Mouse (Mus musculus): ENCODE measurements around the gene Kif1b. TPM values are rescaled to one million over a fixed set of nuclear protein-coding genes. Genes with fewer than 3 reads are reported as not detected.

The Kif1b gene
- total RNA-seq, 2 experiments from 2014 or later: 372 to 435 TPM

DNA sequence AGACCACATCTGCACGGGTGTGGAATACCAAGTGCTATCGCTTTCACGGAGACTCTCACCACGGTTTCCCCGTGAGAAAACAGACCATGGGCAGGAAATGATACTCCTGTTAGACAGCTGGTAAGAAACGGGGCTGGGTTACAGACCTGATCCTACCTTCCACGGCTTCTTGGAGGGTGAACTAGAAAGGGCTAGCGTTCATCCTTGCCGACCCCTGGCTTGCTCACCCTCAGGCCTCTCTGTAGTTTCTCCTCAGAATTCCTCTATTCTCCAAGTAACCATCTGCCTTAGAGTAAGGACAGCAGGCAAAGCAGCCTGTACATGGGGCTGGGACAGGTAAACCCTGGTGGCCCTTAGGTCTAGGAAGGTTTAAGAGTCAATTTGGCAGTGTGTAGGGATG is 158.3 kb downstream of the Kif1b start:
- no peak for DNase-seq (ENCODE audit: extremely low spot score in 1 of 2, low spot score in 1 of 2)

DNA sequence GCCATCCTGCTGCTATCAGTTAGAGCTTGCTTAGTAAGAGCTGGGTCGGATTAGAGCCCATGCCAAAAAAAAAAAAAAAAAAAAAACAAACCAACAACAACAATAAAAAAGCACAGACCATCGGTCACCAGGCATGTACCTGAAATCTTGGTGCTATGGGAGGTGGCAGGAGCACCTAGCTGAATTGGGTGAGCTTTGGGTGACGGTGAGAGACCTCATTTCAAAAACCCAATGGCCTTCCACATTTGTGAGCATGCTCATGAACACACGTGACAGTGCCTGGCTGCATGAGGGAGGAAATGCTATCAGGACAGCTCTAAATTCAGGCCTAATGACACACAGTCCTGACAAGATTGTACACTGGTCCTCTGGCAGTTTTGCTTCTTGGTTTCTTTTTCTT is 159.4 kb downstream of the Kif1b start:
- DNase-seq (ENCODE audit: extremely low spot score in 1 of 2, low spot score in 1 of 2): no peak

DNA sequence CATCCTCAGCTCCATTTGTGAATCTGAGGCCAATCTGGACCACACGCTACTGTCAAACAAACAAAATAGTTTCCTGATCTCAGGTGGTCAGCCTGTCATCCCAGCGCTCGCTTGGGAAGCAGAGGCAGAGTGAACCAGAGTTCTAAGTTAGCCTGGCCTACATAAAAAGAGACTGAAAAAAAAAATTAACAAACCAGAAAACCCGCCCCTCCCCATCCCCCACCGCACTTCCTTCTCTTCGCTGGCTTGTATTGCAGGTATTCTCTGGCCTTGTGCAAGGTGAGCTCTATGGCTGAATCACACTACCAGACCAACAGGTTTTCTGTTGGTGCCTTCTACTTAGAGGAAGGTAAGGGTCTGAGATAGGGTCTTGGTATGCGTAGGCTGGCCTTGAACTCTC is 160.0 kb downstream of the Kif1b start:
- DNase-seq (ENCODE audit: extremely low spot score in 1 of 2, low spot score in 1 of 2): no peak

DNA sequence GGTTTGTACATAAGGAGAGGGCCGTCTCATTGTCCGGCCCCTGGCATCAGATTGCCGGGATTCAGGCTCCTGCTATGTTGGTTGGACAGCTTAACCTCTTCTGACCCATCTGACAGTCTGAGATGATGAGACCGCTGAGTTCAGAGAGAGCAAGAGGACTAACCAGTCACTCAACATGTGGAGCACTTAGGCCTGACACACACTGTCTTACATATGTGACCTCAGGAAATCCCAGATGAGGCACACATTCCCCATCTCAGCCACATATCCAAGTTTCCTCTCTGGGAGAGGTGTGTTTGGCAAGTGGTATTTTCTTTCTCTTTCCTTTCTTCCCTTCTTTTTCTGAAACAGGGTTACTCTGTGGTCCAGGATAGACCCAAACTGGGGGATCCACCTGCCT is 162.3 kb downstream of the Kif1b start:
- DNase-seq (ENCODE audit: extremely low spot score in 1 of 2, low spot score in 1 of 2): no peak

DNA sequence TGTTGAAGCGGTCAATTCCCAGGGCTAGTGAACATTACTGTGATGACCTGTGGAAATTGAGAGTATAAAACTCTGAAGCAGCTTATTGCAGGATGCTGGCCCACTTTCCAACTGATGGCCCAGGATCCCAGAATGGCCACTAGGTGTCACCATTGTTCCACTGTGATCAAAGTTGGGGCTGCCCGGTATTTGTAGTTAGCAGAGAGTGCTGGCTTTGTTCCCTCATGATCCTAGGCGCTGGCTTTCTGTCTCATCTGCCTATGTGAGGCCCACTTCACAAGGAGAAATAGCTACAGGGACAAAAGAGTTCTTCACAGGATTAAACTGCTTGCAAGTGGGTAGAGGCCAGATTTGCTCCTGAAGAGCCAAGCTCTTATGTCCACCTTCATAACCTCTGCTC is 163.0 kb downstream of the Kif1b start:
- DNase-seq (ENCODE audit: extremely low spot score in 1 of 2, low spot score in 1 of 2): peak; percentile 65 to 79

DNA sequence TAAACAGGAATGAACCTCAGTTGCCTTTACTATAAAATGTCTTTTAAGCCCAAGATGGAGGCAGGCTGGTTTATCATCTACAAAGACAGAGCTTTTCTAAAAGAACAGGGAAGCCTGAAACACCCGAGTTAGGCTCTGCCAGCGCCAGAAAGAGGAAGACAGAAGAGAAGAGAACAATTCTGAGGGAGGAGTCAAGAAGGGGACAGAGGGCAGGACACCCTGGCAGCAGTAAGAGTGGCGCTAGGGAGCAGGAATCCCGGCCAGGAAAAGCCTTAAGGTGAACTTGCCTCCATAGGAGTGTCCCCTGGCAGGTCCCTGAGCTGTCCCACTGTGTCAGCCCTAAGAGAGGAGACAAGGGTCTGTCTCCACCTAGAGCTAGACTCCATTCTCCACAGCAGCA is 163.9 kb downstream of the Kif1b start:
- no peak for DNase-seq (ENCODE audit: extremely low spot score in 1 of 2, low spot score in 1 of 2)

DNA sequence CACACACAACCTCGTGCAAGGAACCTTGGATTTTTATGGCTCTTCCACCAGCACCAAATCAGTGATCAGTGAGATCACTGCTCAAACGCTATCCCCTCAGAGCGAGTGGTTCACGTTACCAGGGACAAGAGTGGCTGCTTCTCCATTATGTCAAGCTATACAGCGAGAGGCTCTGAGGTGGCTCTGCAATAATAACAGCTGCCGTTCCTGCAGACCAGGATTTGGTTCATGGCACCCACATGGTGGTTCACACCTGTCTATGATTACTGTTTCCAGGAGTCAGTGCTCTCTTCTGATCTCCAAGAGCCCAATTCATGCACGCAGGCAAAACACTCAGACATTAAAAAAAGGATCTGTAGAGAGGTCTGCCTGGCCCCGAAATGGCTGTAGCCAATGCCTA is 169.0 kb downstream of the Kif1b start:
- DNase-seq (ENCODE audit: extremely low spot score in 1 of 2, low spot score in 1 of 2): no peak

DNA sequence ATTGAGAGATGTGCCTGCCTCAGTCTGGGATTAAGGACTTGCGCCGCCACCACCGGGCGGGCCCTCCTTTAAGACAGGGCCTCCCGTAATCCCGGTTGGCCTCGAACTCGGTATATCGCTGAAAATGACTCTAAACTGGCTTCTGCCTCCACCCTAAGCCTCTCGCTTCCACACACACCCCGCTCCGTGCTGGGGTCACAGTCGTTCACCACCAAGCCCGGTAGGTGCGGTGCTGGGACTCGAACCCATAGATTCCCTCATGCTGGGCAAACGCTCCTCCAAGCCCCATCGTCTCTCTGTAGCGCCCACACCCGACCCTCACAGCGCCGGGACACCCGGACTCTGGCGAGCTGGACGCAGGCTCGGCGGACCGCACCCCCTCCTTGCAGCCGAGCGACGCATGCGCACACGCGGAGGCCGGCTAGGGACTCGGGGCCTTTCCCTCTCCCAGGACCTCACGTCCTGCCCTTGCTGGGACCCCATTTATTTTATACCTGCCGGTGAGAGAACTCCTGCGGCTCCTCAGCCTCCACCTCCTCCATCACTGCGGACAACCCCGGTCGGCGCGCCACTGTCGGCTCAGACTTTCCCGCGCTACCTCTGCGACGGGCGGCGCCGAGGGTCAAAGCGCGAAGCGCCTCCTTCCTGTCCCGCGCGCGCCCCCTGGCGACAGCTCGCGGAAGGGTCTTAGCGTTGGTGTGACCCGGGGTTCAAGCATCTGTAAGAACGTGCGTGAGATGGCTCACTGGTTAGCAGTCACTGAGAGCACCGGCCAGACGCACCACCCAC is 170.3 kb downstream of the Kif1b start, which contains the start of gene Cenps:
Gene Cenps, minus strand, starts transcription at position 648 of the 789 bp plus-strand sequence.
- peak; percentile 90 to 94 for DNase-seq (ENCODE audit: extremely low spot score in 1 of 2, low spot score in 1 of 2)

DNA sequence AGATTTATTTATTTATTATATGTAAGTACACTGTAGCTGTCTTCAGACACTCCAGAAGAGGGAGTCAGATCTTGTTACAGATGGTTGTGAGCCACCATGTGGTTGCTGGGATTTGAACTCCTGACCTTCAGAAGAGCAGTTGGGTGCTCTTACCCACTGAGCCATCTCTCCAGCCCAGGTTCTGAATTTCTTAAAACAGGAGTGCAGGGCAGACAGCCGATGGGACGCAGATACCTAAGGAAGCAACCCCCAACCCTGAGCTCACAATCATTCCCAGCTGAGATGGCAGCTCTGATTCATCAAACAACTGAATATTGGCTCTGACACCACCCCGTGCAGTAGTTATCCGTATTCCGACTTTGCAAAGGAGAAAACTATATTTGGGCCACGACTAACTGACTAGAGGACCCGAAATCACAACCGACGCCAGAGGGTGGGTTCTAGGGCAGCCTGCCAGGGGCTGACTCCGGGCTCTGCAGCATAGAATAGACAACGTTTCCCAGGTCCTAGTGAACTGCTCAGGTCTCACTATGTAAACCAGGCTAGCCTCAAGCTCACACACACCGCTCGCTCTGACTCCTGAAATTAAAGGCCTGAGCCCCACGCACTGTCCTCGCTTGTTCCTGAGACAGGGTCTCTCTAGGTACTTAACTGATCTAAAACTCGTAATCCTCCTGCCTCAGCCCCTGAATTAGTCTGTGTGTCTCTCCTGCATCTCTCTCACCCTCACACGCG is 171.2 kb downstream of the Kif1b start:
- DNase-seq (ENCODE audit: extremely low spot score in 1 of 2, low spot score in 1 of 2): no peak

DNA sequence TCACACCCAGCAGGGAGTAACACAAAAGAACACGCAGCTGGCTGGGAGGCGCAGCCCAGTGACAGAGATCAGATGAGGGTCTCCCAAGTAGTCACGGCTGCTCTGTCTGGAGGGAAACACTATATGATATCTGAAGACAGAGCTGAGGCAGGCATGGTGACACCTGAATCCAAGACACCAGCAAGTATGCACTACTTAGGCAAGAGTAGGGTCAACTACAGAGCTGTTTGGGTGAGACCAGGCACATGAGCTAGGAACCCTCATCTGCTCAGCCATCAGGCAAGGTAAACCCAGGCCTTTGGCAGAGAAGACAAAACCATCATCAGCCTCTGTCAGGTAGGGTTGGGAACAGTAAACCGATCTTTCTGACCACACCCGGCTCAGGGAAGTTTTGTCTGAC is 174.1 kb downstream of the Kif1b start:
- DNase-seq (ENCODE audit: extremely low spot score in 1 of 2, low spot score in 1 of 2): no peak

DNA sequence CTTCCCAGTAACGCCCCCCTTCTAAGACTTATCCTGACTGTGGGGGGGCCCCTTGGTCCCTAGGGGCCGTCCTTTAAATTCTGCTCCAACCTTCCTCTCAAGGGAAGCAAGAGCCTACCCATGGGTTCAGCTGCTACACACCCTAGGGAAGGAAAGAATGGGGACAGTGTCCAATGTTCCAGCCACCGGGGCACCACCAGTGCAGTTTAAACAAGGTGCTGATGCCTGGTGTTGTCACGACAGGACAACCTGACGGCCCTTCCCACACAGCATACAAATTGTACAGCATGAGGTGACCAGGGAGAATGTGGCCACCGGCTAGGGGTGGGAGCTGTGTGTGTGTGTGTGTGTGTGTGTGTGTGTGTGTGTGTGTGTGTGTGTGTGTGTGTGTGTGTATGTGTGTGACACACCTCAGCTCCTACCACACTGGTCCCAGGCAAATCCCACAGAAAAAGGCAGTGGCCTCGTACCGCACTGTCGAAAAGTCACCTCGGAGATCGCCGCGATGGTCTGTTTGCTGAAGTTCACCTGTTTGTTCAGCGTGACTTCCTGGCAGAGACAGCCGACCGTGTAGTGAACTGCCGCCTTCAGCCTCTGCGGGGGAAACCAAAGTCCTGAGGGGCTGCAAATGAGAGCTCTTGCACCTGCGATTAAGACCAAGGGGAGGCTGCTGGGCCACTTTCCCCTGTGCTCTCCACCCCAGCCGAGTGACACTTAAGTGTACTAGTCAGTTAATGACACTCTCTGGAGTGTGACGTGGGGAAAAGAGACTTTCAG is 175.5 kb downstream of the Kif1b start:
- no peak for DNase-seq (ENCODE audit: extremely low spot score in 1 of 2, low spot score in 1 of 2)

DNA sequence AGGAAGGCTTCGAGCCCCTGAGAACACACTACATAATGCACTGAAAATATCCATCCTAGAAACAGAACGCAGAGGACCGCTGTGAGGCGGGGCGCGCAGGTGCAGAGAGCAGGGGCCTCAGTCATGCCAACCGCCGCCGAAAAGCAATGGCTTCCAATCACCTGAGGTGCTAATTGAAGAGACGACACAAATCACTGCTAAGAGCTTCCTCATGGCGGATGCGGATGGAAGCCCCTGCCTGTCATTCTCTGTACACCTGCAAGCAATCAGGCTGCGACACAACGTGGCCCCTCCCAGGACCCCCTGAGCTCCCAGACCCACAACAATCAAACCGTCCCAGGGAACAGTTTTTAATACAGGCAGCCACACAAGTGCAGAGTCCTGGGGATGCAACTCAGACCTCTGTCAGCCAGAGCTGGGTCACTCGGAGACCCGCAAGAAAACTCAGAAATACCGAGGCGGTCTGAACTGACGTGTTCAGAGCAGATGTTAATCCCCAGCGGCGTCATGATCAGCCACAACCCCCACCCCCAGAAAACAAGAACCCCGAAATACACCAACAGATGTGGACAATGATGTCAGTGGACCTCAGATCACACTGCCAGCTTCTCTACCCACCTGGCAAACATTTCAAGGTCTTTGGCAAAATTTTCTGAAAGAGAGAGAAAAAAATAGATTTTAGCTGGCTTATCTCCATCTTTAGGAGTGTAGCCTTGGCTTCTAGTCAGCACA is 176.3 kb downstream of the Kif1b start:
- DNase-seq (ENCODE audit: extremely low spot score in 1 of 2, low spot score in 1 of 2): no peak

DNA sequence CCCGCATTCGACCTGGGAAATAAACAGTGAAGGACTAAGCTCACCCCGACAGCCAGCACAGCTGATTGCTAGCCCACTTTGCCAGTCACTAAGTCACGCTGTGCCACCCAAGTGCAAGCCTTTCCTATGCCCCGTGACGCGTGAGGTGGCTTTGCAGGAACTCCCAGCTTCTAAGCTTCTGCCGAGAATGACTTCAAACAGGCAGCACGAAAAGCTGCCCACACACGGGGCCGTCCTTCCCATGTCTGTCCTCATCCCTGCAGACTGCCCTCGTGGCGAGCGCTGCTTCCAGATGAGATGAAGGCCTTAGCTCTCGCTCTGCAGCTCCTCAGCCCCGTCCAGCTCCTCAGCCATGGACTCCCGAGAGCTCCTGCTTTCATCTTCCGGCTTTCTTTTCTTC is 179.0 kb downstream of the Kif1b start:
- DNase-seq (ENCODE audit: extremely low spot score in 1 of 2, low spot score in 1 of 2): no peak

DNA sequence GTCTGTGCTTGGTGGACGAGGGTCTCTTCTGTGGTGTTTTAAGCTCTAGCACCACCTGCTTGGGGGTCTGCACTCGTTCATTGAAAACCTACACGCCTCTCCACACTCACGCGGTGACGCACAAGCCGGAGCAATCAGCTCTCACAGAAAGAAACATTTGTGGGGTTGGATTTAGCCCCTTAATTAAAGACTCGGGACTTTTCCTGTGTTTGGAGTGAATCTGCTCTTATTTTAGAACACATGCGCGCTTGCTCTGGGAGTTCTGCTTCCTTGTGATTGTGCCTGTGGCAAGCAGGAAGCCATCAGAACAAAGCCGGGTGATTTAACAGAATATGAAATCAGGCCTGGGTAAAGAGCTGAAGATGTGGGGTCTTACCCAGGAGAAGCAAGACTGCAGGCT is 180.8 kb downstream of the Kif1b start, which contains the start of gene Cort:
Gene Cort, minus strand, starts transcription at position 101 of the 400 bp plus-strand sequence.
- no peak for DNase-seq (ENCODE audit: extremely low spot score in 1 of 2, low spot score in 1 of 2)

Other genes starting within 250 kb of the Kif1b start
- gene Pex14, start 207.8 kb downstream of the Kif1b start, total RNA-seq (2021): 10 to 100 TPM; 44.8 to 45.0 TPM
- 10 to 100 TPM; 41.2 to 48.9 TPM for gene Dffa, start 203.5 kb downstream of the Kif1b start, total RNA-seq (2021)
- gene Cort, start 180.9 kb downstream of the Kif1b start, total RNA-seq (2021): 10 to 100 TPM in 1 of 2 experiments, 1 to 10 TPM in 1; 8.1 to 10.7 TPM
- 10 to 100 TPM; 17.0 to 20.5 TPM for gene Cenps, start 170.1 kb downstream of the Kif1b start, total RNA-seq (2021)
- gene Pgd, start 140.9 kb downstream of the Kif1b start, total RNA-seq (2021): 10 to 100 TPM; 34.7 to 37.4 TPM
- gene Ube4b, start 119.1 kb upstream of the Kif1b start, total RNA-seq (2021): 100 to 1,000 TPM in 1 of 2 experiments, 10 to 100 TPM in 1; 92.8 to 113 TPM
- gene Rbp7, start 147.3 kb upstream of the Kif1b start, total RNA-seq (2021): not detected
- gene Tmem274, start 169.7 kb upstream of the Kif1b start, total RNA-seq (2021): not detected
- gene Nmnat1, start 177.5 kb upstream of the Kif1b start, total RNA-seq (2021): 1 to 10 TPM; 8.0 to 8.4 TPM
- gene Lzic, start 177.5 kb upstream of the Kif1b start, total RNA-seq (2021): 10 to 100 TPM; 19.5 to 21.5 TPM
- gene Ctnnbip1, start 210.5 kb upstream of the Kif1b start, total RNA-seq (2021): 10 to 100 TPM; 39.5 to 41.1 TPM